Mouse (Mus musculus) lung, postnatal 0 days (tissue): ENCODE data around the gene Slc25a33.

Experiments used
- CTCF ChIP-seq: IDR thresholded peaks from 2 replicates; pipeline ENCODE4 v1.5.1; 2016; ENCODE audit warnings: antibody characterized with exemption, mild to moderate bottlenecking
- EP300 ChIP-seq: IDR thresholded peaks from 2 replicates; pipeline ENCODE4 v1.6.1; 2016; ENCODE audit warnings: antibody characterized with exemption, mild to moderate bottlenecking, control low read depth

DNA sequence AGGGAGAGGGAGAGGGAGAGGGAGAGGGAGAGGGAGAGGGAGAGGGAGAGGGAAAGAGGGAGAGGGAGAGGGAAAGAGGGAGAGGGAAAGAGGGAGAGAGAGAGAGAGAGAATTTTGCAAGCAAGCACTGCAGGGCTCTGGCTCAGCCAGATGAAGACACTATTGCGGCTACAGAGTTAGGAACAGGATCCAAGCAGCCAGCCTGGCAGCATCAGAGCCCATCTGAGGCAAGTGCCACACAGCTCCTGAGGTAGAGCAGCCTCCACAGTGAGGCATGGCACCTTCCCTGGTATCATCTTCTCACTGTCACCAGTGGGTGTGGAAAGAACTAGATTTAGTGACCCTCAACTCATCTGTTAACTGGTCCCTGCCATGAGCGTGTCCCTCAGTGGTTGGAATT lies 24.0 kb upstream of the Slc25a33 start:
- TF ChIP-seq CTCF (no peak), EP300 (no peak)
